Mouse (Mus musculus) gastrocnemius, adult 18-20 months (tissue): ENCODE results near the gene Naglu. TPM values are rescaled to one million over a fixed set of nuclear protein-coding genes. Genes with fewer than 3 reads are reported as not detected.
"Not testable (repeated sequence)": the region's sequence is repeated elsewhere in the genome, so short reads cannot be mapped to it uniquely, and the experiment has no call there.

Source experiments
- DNase-seq: peaks from one replicate; pipeline ENCODE4 v3.0.0; 2021; ENCODE audit warnings: low spot score
- microRNA-seq: library from miRNA; unstranded; fragments of <30 nt; microRNA quantifications from one replicate; pipeline ENCODE4 v1.2.0, GENCODE M21; 2021
- total RNA-seq, 2 experiments: library from RNA; stranded (reverse); gene quantifications; 2 replicates each; pipeline ENCODE4 v1.2.3; 2021

The Naglu gene
- total RNA-seq, 2 experiments from 2014 or later = 3.9 TPM

GRCm38 (mm10) chr11:101120545-101121188 is 50.9 kb downstream of the Naglu start:
- DNase-seq = no peak

DNA sequence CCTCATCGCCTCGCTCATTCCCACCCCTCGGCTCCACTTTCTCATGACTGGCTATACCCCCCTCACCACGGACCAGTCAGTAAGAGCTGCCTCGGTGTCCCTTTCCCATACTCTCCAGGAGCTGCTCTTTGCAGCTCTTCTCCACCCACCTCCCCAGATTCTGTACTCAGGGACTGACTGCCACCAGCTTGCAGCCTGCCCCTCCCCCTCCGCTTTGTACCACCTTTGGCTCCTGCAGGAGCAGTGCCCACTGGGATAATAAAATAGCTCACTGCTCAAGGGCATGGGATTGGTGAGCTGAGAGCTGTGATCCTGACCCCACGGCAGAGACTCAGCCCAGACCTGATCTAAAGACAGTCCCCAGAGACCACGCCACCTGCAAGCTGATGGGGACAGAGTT is 54.7 kb downstream of the Naglu start:
- DNase-seq = not testable (repeated sequence)

DNA sequence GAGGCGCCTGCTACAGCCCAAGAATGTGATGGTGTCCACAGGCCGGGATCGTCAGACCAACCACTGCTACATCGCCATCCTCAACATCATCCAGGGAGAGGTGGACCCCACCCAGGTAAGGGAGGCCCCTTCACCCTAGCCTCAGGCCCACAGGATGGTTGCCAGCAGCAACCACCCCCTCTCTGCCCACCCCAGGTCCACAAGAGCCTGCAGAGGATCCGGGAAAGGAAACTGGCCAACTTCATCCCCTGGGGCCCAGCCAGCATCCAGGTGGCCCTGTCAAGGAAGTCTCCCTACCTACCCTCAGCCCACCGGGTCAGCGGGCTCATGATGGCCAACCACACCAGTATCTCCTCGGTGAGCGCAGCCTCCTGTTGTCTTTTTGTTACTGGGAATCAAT is 55.2 kb downstream of the Naglu start:
- not testable (repeated sequence) for DNase-seq

GRCm38 (mm10) chr11:101127075-101127474 is 57.3 kb downstream of the Naglu start:
- DNase-seq = no peak

Small RNA genes lying within 50 kb of the gene (microRNA-seq; reads per million reads assigned to microRNA genes)
- gene Mir6928 = not detected

Other genes starting within 250 kb of the Naglu start
- gene Stat5b, start 219.3 kb upstream of the Naglu start, total RNA-seq = 100 to 1,000 TPM; 125 to 170 TPM
- 10 to 100 TPM; 11.3 to 13.3 TPM for gene Stat5a, start 210.7 kb upstream of the Naglu start, total RNA-seq
- gene Stat3, start 130.5 kb upstream of the Naglu start, total RNA-seq = 10 to 100 TPM; 38.1 to 48.6 TPM
- 100 to 1,000 TPM; 128 to 153 TPM for gene Cavin1, start 99.1 kb upstream of the Naglu start, total RNA-seq
- 10 to 100 TPM; 57.0 to 74.4 TPM for gene Atp6v0a1, start 60.6 kb upstream of the Naglu start, total RNA-seq
- gene Hsd17b1, start 8.4 kb downstream of the Naglu start, total RNA-seq = under 1 TPM; 0.16 to 0.33 TPM
- 1 to 10 TPM; 7.3 to 7.7 TPM for gene Coasy, start 12.6 kb downstream of the Naglu start, total RNA-seq
- 10 to 100 TPM; 12.3 to 14.4 TPM for gene Mlx, start 17.3 kb downstream of the Naglu start, total RNA-seq
- 1 to 10 TPM; 1.7 to 2.0 TPM for gene Psmc3ip, start 25.4 kb downstream of the Naglu start, total RNA-seq
- 10 to 100 TPM; 27.1 to 30.4 TPM for gene Retreg3, start 49.9 kb downstream of the Naglu start, total RNA-seq
- 10 to 100 TPM; 24.7 to 26.2 TPM for gene Tubg1, start 49.9 kb downstream of the Naglu start, total RNA-seq
- 1 to 10 TPM; 2.7 to 3.3 TPM for gene Tubg2, start 85.9 kb downstream of the Naglu start, total RNA-seq
- 1 to 10 TPM in 1 of 2 experiments, under 1 TPM in 1; 0.82 to 1.2 TPM for gene Cntnap1, start 100.5 kb downstream of the Naglu start, total RNA-seq
- gene Plekhh3, start 101.3 kb downstream of the Naglu start, total RNA-seq = 10 to 100 TPM; 19.4 to 24.2 TPM
- gene Ccr10, start 105.4 kb downstream of the Naglu start, total RNA-seq = not detected
- gene Ezh1, start 156.5 kb downstream of the Naglu start, total RNA-seq = 10 to 100 TPM; 25.3 to 26.3 TPM
- 10 to 100 TPM; 30.1 to 31.0 TPM for gene Ramp2, start 176.0 kb downstream of the Naglu start, total RNA-seq
- 10 to 100 TPM; 46.1 to 46.8 TPM for gene Vps25, start 183.7 kb downstream of the Naglu start, total RNA-seq
- gene Wnk4, start 190.6 kb downstream of the Naglu start, total RNA-seq = under 1 TPM; 0.23 to 0.26 TPM
- under 1 TPM; 0.31 to 0.37 TPM for gene Cntd1, start 209.0 kb downstream of the Naglu start, total RNA-seq
- gene Coa3, start 209.1 kb downstream of the Naglu start, total RNA-seq = 10 to 100 TPM; 71.2 to 81.6 TPM
- 10 to 100 TPM; 85.6 to 95.6 TPM for gene Becn1, start 232.3 kb downstream of the Naglu start, total RNA-seq
- 10 to 100 TPM; 66.4 to 81.3 TPM for gene Psme3, start 246.2 kb downstream of the Naglu start, total RNA-seq